Mouse (Mus musculus) thymus, postnatal 0 days (tissue): ENCODE data around the gene Aspscr1. TPM values are rescaled to one million over a fixed set of nuclear protein-coding genes. Genes with fewer than 3 reads are reported as not detected.
"Not testable (repeated sequence)": the region's sequence is repeated elsewhere in the genome, so short reads cannot be mapped to it uniquely, and the experiment has no call there.

Source experiments
- DNase-seq: peaks from one replicate; pipeline ENCODE4 v3.0.0-alpha.2; 2015; ENCODE audit warnings: low spot score
- polyA plus RNA-seq: library from polyadenylated mRNA; unstranded; fragments of >200 nt; fragmentation: Nextera tagmentation; extraction: Ambion mirVana; gene quantifications from 2 replicates; pipeline ENCODE4 v1.2.1, GENCODE M21; 2015

Aspscr1 gene
- polyA plus RNA-seq, 1 experiment from 2014 or later: 120 TPM

DNA sequence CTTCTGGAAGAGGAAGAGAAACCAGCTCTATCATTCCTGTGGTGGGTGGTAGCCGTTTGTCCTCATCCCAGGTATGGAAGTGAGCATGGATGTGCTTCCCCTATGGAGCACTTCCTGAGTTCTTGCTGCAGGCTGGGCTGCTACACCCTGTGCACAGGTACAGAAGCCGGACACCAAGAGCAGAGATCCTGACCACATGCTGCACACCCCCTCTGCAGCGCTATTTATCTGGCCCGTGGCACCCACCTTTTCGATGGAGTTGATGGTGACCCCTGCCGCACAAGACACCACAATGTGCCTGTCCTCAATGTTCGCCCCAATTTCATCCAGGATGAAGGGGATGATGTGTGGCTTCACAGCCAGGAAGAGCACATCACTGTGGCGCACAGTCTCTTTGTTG is 30.9 kb upstream of the Aspscr1 start:
- no peak for DNase-seq

- DNase-seq: no peak
Measured at GRCm38 (mm10) chr11:120642939-120643600, 29.7 kb upstream of the Aspscr1 start.

DNA sequence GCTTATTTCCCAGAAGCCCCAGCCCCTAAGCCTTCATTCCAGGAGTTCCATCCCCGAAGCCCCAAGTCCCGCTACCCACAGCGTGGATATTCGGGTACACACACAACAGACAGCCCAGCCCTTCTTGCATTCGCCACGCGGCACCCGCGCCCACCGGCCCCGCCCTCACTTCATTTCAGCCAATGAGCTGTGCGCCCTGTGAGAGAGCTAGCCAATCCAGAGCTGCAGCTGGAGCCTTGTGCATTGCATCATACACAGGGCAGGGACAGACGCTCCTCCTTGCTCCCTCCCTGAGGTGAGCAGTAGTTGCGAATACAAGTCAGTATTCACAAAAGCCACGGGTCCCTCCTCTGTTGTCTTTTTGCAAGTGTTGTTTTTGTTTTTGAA is 29.2 kb upstream of the Aspscr1 start, which contains the start of gene Pycr1:
Gene Pycr1, minus strand, starts transcription at position 169 of the 387 bp plus-strand sequence.
- DNase-seq: peak; percentile 94

DNA sequence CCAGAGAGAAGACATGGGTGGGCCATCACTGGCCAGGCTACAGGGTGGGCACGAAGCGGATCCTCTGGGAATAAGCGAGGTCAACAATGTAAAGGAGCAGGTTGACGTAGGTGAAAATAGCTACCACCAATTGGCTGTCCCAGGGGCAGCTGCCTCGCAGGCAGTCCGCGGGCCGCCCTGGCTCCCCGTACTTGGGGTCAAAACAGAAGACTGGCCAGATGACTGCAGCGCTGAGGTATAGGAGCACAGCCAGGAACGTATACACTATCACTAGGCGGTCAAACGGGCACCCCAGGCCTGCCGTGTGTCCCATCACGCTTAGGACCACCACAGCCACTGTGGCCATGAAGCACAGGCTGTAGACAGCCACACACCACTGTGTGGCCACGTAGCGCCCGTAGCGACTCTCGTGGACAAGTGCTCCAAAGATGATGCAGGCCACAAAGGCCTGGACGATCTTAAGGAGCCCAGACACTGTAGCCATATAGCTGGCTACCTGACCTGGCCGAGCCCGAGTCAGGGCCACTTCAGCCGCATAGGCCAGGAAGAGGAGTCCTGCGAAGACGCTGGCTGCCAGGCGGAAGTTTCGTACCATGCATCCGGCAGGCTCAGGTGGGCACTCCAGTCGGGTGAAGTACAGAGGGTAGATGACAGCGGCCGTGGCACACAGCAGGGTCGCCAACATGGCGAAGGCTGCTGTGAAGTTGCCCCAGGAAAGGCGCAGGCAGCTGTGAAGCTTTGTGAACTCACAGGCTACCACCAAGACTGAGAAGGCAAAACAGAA is 25.5 kb upstream of the Aspscr1 start:
- no peak for DNase-seq

GRCm38 (mm10) chr11:120648001-120648476 is 24.7 kb upstream of the Aspscr1 start, which contains the start of gene Myadml2:
Myadml2 (minus strand) TSS chr11:120648158.
- peak; percentile 66 for DNase-seq

- DNase-seq: no peak
Measured at GRCm38 (mm10) chr11:120651872-120652271, 20.9 kb upstream of the Aspscr1 start.

DNA sequence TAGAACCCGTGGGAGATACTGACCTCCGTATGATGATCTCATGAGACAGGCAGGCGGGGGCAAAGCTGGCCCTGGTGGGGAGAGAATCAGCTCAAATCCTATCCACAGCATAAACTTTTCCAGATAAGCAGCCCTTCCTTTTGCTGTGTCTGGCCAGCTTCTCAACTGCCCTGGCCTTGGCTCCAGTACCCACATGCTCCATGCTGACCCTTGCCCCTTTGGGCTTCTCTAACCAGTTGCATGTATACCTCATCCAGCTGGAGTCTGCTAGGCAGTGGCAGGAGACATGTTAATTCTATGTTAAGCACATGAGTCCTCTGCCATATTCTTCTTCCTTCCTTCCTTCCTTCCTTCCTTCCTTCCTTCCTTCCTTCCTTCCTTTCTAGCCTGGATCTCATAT is 18.0 kb upstream of the Aspscr1 start:
- DNase-seq: no peak

DNA sequence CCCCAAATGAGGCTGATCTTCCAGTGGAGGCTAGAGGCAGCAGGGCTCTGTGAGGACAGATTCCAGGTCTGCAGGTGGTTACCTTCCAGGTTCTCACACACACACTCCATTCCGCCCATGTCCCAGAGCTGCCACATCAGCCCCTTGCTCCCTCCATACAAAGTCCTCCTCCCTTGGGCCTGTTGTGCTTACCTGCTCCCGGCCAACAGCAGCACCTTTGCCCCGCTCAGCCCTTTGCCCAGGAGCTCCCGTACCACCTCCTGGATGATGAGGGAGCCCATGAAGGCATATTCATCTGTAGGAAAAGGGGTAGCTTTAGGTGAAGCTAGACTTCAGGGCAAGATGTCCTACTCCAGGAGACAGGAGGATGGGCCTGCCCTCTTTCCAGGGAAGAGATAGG is 15.5 kb upstream of the Aspscr1 start:
- no peak for DNase-seq

DNA sequence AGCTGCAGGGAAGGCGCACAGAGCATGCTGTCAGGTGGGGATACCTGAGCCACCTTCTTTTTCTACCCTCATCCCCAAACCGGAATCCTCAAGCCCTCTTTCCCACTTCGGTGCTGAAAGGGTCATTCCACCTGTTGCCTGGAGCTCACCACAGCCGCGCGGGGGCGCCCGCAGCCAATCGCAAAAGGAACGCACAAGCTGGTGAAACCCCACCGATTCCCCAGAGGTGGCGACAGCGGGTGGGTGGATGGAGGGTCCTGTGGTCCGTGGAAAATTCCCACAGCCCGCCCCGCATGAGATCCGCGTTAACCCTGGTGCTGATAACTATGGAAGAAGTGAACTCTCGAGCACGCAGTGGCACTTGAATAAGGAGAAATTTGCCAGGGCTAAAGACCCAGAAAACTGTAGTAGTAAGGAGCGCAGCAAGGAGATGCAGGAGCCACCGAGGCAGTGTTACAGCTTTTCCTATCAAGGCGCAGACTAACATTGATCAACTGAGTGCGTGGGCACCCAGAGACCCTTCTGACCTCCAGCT is 13.8 kb upstream of the Aspscr1 start:
- peak; percentile 81 for DNase-seq

- no peak for DNase-seq
Measured at GRCm38 (mm10) chr11:120659509-120660300, 13.1 kb upstream of the Aspscr1 start.

DNA sequence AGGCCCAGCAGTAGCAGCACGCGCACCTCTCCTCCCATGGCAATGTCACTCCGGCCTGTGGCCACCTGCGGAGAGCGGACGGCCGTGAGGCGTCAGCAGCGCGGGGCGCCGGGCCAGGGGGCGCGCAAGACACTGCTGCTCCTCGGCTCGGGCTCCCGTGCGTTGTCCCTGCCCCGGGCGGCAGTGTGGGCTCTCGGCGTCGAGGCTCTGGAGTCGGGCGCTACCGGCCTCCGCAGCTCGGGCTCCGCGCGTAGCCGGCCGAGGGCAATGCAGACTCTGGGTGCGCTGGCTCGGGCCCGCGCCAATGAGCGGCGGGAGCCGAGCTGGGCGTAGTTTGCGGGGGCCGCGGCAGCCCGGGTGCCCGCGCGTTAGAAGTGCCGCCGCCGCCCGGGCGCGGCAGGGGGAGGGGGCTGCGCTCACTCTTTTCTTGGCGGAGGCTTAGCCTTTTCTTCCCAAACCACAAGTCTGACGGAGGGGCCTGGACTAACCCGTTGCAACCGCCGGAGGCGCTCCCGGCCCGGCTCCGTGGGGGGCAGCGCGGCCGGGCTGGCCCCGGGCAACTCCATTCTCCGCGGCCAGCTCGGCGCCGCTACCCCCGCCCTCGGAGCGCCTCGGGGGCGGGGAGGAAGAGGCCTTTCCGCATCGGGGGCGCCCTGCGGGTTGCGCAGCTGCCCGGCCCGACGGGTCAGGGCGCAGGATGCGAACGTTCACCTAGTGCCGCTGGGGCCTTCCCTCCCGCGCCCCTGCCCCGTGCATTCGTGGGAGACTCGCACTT is 12.3 kb upstream of the Aspscr1 start:
- DNase-seq: peak; percentile 22

- no peak for DNase-seq
Measured at GRCm38 (mm10) chr11:120661076-120661460, 11.7 kb upstream of the Aspscr1 start, which contains the start of gene Notum. Notum (minus strand) TSS chr11:120661175.

DNA sequence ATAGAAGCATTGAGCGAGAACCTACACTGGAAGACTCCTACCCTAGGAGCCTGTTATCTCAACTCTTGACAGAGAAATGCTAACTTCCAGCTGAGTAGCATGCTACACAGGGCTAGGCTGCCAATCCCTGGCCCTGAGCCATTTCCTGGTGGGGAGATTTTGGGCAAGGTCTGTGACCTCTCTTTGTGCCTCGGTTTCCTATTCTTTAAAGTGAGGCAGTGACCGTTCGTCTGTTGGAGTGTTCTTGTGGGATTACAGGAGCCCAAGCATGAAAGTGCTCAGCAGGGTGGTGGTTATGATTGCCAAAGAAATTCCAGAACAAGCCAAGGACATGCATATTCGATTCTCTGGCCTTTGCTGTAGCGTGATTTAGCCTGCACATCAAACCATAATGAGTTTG is 10.0 kb upstream of the Aspscr1 start:
- no peak for DNase-seq

GRCm38 (mm10) chr11:120663714-120664113 is 9.1 kb upstream of the Aspscr1 start:
- no peak for DNase-seq

- no peak for DNase-seq
Measured at GRCm38 (mm10) chr11:120665406-120665805, 7.4 kb upstream of the Aspscr1 start.

GRCm38 (mm10) chr11:120666617-120667016 is 6.2 kb upstream of the Aspscr1 start:
- no peak for DNase-seq

DNA sequence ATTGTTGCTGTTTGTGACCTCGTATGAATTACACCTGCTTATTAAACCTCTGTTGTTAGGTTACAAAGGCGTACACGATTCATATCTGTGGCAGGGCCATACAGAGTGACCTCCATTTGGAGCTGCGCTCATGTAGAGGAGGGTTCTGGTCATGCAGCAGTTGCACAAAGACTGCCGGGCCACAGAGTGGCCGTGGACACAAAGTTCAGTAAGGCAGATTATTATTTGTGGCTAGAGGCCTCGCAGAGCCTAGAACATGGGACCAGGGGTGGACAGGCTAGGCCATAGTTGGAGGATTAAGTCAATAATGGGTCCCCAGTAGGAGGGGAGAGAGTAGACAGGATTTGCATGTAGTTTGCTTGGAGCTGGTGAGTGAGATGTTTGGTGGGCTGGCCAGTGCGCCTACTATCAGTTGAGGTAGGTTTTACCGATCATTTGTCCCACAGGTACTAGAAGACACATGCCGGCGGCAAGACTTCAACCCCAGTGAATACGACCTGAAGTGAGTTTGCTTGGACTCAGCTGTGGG is 885 bp downstream of the Aspscr1 start:
- DNase-seq: no peak

DNA sequence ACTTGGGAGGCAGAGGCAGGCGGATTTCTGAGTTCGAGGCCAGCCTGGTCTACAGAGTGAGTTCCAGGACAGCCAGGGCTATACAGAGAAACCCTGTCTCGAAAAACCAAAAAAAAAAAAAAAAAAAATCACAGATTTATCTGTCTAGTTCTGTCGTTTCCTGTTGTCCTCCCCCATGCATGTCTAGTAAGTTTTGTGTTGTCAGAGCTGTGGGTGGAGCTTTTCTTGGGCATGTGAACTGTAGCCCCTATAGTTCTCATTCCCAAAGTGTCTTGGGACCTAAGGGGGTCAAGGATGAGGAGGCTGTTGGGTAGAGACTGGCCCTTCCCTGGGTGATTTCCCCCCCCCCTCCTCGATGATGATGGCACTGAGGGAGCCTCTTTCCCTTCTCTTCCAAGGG is 3.1 kb downstream of the Aspscr1 start:
- DNase-seq: not testable (repeated sequence)

DNA sequence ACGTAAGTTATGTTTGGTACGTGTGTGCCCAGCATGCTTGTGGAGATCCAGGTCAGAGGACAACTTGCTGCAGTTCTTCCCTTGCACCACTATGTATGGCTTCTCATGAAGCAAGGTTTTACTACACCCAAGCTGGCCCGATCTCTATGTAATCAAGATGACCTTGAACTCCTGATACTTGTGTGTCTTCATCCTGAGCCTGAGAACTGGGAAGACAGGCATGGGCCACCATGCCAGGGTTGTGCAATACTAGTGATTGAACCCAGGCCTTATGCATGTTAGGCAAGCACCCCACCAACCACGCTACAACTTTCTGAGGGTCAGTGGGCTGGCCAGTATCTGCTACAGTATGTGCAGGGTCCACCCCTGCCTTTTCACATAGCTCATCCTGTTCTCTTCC is 4.2 kb downstream of the Aspscr1 start:
- DNase-seq: no peak

- DNase-seq: no peak
Measured at GRCm38 (mm10) chr11:120679909-120680308, 7.1 kb downstream of the Aspscr1 start.
